Mouse (Mus musculus): ENCODE results near the gene Etnk2.

Gene Etnk2

DNA sequence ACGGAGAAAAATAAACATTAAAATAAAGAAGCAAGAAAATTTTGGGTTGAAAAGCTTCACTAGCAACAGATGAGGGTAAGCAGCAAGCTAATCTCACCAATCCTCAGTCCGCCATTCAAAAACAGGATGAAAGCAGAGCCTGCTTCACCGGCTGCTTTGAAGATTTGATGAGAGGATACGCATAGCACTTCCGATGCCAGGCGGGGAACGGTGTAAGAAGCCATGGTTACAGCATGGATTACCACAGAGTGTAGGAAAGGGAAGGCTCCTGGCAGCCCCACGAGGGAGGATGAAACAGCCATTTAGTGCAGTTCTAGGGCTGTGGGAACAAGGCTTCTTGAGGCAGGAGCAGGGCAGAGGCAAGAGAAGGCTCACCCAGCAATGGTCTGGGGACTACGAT lies 11.6 kb upstream of the Etnk2 start:
- DNase-seq (ENCODE audit: low spot score in 2 of 2): no peak

DNA sequence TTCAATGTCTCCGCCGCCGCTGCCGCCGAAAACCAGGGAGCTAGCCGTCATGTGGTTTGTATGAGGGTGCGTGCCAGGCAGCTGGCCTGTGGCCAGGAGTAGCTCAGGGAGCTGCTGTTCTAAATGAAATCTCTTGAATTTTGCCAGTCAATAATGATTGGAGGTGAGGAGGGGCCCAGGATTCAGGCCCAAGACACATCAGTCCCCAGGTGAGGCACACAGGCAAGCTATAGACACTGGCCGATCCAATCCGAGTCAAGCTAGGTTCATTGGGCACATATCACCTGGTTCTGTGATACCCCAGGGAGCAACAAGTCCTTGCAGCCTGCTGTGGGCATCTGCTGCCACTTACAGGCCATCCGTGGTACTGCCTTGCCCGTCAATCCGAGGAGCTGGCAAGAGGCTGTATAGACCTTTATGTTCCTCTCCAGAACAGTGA lies 10.0 kb upstream of the Etnk2 start:
- DNase-seq (ENCODE audit: low spot score in 2 of 2): peak; percentile 61 to 74

DNA sequence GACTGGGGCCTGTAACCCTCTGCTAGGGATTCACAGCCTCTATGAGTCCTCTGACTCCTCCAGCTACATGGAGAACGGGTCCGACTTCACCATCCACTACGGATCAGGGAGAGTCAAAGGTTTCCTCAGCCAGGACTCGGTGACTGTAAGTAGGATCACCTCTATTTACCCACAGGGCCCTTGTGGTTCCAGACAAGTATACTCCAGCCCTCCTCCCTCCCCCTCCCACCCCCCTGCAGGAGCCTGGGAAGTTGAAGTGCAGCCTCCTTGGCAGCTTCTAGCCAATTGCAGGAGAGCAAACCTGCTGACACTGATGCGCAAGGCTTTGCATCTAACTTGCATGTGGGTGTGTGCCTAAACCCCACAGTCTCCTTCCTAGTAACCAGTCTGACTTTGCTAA lies 7.9 kb upstream of the Etnk2 start:
- no peak for DNase-seq (ENCODE audit: low spot score in 2 of 2)

DNA sequence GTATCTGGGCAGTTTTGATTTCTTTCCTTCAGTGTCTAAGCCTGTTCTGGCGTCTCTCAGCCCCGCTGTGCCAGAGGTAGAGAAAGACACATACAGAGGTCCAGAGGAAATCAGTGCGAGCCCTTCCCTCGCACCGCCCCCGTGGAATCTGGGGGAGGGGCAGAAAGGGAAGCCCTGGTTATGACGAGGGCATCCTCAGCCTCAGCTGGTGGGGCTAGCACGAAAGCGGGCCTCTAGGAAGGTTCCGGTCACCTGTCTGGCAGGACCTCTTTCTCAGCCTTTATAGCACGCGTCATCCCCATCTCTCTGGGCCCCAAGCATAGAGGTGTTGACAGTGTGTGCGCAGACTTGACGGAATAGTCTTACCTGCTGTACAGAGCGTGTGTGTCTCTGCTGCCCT lies 7.5 kb upstream of the Etnk2 start:
- DNase-seq (ENCODE audit: low spot score in 2 of 2): no peak

DNA sequence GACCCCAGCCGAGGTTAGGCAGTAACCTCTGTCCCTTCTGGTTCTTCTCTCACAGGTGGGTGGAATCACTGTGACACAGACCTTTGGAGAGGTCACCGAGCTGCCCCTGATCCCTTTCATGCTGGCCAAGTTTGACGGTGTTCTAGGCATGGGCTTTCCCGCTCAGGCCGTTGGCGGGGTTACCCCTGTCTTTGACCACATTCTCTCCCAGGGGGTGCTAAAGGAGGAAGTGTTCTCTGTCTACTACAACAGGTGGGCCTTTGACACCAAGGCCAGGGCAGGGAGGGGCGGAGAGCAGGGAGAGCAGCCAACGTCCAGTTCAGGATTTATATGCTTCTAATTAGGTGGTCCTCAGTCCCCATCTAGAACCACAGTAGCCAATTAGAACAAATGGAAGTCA lies 7.0 kb upstream of the Etnk2 start:
- DNase-seq (ENCODE audit: low spot score in 2 of 2): no peak

DNA sequence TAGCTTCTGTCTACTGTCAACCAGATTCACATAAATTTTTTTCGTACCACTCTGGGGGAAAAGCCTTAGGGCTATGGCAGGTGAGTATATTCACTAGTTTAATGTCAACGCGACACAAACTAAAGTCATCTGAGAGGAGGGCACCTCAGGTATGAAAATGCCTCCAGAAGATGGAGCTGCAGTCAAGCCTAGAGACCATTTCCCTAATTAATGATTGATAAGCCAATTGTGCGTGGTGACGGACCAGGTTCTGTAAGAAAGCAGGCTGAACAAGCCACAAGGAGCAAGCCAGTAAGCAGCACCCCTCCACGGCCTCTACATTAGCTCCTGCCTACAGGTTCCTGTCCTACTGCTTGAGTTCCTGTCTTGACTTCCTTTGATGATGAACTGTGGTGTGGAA lies 2.4 kb upstream of the Etnk2 start:
- no peak for DNase-seq (ENCODE audit: low spot score in 2 of 2)

DNA sequence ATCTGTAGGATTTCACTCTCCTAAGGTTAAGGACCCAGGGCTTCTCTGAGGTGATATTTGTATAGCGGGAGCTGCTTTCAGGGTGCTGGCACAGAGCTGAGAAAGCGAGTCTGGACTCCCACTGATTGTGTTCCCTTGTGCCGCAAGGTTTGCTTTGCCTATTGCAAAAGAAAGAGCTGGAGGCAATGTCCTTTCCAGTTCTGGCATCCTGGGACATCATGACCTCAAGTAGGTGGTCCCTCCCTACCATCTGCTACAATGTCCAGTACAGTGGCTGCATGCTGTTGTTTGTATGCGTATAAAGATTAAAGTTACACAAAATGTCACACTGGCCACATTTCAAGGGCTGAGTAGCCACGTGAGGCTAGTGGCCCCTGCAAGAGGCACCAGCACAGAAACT lies 1.3 kb upstream of the Etnk2 start:
- DNase-seq (ENCODE audit: low spot score in 2 of 2): no peak

DNA sequence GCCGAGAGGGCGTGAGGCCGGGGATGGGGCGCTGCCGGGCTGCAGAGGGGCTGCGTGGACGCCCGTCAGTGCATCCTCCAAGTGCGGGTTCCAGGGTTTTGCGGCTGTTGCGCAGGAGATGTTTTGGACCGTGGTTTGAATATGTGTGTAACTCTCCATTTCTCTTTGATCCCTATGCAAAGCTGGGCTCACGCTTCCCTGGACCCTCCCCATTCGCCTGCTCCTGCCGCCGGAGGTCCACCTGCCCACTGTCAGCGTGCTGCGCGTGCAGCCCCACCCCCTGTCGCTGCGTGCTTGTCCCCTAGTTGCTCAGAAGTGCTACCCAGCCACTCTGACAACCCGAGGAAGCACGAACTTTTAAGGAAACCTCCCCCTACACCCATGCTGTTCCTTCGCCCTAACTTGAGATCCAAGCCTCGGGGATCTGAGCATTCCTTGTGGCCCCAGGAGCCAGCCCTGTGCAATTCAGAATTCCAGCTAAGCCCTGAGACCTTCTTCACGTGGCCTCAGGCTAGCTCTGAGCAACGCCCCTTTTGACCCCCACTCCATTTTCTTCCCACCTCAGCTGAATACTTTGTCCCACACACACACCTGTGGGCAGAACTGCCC lies 754 bp downstream of the Etnk2 start:
- DNase-seq (ENCODE audit: low spot score in 2 of 2): no peak

DNA sequence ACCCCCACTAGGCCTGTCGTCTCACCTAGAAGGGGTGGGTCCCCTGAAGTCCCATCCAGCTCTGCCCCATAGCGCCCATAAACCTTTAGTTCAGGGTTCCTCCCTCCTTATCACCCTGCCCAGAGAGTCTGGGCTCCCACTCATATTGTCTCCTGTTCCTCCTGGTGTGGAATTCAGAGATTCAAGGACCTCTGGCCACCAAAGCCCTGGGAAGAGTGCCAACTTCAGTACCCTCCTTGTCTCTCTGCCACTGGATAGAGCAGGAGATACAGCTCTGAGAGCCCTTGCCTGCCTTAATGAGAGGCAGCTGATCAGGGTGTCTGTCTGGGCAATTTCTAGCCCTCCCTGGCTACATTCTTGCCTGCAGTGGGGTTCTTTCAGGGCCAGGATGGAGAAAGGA lies 1.5 kb downstream of the Etnk2 start:
- no peak for DNase-seq (ENCODE audit: low spot score in 2 of 2)

DNA sequence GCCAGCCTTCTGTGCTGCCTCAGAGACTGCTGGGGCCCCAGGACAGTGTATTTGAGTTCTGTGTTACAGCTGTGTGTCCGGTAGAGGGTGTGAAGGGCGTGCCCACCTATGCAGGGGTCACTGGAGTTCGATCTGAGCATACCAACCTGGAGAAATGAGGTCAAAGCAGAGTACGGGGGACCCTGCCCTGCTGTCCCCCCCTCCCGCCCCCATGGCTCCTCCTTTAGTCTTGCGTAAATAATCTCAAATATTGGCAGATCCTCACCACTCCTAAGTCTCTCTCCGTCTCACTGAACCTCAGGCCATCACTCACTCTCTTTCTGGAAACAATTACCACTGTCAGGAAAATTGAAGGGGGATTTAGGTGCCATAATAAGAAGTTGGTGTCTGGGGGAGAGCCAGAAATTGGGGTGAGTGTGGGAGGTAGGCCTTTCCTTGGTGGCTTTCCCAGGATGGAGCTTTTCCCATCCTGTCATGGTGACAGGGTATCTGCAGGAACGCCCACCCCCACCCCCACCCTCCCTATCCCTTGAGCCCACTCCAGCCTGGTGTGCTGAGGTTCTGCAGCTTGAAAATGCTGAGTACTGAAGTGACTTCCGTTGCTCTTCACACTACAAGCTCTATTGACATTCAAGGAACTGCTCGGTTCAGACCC lies 3.7 kb downstream of the Etnk2 start:
- DNase-seq (ENCODE audit: low spot score in 2 of 2): no peak

DNA sequence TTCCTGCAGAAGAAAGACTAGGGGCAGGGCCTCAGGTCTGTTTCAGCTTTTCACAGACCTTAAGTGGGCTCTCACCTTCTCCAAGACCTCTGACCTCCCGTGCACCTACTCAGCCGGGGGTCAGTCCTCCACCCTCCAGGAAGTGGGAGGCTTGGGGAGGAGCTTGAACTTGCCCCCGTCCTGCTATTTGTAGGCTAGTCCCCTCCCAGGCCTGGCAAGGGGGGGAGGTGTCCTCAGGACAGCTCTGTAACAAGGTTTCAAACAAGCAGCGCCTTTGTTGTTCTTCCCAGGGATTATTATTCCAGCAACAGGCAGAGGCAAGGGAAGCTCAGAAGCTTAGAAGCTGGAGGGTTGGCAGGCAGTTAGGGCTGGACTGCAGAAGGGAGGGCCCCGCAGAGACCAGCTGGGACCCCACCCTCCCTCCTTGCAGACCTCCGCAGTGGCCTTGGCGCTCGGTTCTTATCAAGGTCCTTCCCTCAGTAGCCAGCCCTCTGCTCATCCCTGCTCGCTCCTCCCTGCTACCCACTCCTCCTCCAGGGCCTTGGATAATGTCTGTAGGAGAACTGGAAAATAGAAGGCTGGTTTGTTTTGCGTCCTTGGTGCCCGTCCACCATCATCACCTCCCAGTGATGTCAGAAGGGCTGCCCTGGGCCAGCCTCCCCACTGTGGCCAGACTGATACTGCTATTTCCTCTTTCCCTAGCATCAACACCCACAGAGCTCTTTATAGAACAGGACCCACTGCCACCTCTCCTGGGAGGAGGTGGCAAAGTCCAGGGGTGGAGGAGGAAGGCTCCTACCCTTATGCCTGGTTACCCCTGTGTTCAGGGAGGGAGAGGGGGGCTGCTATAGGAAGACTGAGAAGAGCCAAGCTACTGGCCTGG lies 4.5 kb downstream of the Etnk2 start:
- no peak for DNase-seq (ENCODE audit: low spot score in 2 of 2)

DNA sequence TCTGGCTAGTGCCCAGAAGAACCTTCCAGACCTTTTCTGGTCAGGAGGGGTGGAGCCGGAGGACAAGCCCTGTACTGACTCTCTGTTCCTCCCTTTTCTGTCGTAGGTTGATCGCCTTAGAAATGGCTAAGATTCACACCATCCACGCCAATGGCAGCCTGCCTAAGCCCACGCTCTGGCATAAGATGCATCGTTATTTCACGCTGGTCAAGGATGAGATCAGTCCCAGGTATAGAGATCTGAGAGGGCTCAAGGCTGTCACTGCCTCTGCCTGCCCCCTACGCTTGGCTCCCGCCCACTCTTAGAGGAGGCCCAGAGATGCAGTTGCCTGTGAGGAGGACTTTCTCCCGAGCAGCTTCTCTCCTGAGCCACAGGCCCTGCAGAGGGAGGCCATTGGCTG lies 5.3 kb downstream of the Etnk2 start:
- DNase-seq (ENCODE audit: low spot score in 2 of 2): no peak

DNA sequence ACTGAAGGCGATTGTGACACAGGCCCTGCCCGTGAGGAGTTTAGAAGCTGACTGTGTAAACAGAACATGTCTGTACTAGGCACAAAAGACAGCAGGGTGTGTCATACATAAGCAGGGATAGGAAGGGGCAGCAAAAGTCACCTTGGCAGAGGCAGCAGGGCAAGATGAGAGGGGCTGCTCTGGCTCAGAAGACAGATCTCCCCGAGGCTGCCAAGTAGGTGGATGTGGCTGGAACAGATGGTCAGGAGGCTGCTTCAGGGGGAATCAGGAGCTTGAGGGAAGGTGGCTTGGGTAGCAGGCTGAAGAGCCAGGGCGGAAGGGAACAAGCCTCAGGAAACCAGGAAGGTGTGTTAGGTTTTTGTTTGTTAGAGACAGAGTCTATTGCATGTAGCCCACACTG lies 7.0 kb downstream of the Etnk2 start:
- DNase-seq (ENCODE audit: low spot score in 2 of 2): no peak

DNA sequence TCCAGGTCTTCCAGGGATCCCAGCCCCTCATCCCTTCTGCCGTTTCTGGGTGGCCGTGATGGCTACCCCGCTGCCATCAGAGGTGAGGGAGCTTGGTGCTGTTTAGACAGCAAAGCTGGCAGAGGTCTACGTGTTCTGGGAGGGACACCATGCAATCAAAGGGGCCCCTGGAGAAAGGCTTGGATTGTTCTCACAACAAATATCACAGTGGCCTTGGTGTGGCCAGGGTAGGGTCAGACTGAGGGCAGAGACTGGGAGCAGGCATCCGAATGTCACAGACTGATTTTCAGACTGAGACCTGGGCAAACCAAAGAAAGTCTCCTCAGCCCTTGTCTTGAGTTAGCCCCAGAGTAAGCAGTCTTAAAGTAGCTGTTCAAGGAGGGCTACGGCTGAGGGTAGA lies 8.1 kb downstream of the Etnk2 start:
- DNase-seq (ENCODE audit: low spot score in 2 of 2): no peak

DNA sequence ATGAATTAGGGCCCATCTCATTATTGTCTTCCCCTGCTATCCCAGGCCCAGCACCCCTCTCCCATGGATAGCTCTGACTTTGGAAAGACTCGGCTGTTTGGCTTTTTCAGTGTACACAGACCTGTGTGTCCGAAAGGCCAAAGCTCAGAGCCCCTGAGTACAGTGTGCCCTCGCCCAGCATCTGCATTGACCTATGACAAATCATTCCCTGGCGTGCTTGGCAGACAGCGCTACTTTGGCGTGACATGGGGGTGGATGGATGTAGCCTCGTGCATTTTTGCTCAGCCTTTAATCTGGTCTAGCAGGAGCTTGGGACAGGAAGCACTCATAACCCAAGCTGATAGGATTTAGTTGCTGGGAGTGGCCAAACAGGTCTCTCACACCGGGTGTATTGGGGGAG lies 8.7 kb downstream of the Etnk2 start:
- DNase-seq (ENCODE audit: low spot score in 2 of 2): no peak

DNA sequence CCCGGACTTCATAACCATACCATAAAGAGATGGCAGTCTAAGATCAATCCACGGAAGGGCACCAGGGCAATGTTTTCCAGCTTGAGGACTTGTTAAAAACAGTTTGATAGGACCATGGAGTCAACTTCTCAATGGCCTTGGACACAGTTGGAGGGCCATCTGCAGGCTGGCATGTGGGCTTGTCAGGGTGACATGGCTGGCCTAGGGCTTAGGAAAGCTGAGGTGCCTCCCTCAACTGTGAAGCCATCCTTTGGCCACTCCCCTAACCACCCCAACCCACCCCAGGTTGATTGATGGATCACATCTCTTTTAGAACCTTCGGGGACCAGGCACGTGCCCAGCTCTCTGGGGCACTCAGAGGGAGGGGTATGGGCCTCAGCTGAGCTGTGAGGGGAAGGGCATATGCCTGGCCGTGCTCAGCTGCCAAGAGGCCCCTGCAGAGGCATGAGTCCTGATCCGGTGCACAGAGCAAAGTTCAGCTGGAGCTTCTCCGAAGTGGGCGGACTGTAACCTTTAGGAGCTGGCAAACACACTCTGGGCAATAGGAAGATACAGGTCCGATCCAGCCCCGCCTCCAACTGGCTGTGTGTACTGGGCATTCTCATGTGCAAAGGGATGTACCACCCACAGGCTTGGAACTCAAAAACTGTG lies 12.4 kb downstream of the Etnk2 start:
- DNase-seq (ENCODE audit: low spot score in 2 of 2): no peak

DNA sequence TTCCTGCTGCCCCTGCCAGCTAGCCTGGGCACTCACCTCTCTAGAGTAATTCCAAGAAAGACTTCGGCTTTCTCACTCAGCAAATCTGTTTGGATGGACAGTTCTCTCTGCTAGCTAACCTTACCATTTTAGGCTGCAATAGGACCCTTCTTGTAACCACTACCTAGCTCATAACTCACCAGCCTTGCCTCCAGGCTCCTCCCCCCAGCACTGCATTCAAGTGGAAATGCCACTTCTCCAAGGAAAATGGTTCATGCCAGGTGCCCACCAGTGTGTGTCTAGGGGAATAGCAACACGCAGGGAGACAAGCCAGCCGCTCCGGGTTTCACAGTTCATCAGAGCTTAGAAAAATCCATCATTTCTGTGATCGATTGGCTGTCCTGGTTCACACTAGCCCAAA lies 14.2 kb downstream of the Etnk2 start:
- DNase-seq (ENCODE audit: low spot score in 2 of 2): no peak

DNA sequence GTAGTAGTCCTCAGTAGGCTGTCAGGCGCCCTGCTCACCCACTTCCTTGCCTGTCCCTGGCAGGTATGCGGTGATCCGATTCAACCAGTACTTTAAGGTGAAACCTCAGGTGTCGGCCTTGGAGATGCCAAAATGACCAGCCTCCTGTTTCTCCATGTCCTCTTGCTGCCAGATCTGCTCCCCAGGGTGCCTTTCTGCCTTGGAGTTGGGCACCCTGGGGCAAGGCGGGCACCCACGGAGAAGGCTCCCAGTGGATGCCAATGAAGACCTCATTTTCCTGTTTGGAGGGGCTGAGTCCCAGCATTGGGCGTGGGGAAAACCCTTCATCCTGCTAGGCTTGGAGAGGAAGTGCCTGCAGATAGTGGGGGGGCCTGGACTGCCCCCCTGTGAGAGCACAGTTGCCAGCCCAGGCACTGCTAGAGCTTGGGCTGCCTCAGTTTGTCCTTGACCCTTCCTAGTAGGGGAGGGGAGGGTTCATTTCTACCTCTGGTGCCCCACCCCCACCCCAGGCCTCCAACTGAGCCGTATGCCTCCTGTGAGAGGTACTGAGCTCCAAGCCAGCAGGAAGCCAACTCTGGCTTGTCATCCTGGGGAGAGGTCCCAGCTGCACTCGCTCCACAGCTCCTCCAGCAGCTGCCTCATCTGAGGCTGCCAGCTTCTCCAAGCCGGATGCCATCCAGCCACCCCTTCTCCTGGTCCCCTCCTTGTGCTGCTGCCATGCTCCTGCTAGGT lies 16.0 kb downstream of the Etnk2 start:
- DNase-seq (ENCODE audit: low spot score in 2 of 2): no peak

DNA sequence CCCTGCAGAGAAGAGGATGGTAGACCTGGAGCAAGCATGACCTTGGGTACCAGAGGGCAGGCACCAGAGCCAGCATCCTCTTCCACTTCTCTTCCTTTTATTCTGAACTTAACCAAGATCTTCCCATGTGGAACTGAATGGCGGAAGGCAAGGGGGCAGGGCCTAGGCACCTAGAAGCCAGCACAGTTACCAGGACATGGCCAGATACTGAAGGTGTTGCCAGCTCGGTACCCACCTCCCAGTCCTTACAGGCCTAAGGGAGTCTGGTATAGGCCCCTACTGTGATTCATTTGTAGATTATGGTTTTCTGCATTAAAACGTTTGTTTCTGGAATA lies 16.6 kb downstream of the Etnk2 start:
- no peak for DNase-seq (ENCODE audit: low spot score in 2 of 2)

DNA sequence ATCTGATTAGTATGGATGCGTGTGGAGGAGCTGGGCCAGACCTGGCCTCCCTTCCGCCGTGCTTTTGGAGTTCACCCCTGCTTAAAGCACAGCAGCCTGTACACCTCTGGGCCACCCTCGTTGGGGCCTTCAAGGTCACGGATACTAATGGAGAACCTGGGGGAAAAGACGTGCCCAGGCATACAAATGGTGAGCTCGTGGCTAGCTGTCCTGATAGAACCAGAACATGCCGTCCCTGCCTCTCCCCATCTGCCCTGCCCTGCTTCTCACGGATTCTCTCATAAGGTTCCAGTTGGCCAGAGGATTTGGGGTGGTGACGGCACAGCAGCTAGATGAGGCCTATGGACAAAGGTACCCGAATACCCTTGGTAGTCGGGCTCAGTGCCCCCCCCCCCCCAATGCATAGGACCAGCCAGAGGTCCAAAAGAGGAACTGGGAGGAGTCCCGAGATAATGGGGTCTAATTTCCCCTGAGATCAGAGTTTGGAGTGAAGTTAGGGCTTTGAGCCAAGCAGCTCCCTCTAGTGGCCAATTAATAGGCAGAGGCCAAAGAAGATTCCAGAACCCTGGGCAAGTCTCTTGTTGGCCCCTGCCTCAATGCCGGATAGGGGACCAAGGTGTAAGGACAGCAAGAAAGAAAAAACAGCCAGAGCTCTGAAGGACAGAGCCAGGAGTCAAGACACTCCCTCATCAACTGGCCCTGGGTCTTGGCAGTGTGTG lies 17.1 kb downstream of the Etnk2 start:
- peak in 1 of 2 experiments; percentile 52 for DNase-seq (ENCODE audit: low spot score in 2 of 2)

DNA sequence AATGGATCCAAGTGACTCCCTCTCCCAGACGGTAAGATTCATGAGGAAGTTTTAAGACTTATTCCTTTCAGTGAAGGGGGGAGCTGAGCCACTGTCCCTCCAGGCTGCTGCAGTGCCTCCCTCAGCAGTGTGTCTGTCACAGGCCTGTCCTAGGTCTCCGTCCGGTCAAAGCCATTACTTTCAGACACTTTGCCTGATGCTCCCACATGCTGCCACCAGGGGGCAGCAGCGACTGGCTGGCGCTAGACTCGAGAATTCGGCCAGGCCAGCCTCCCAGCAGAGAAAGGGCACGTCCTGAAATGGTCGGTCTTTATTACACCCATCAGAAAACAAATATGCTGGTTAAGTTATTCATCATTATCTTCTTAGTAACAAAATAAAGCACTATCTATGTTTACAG lies 18.6 kb downstream of the Etnk2 start:
- DNase-seq (ENCODE audit: low spot score in 2 of 2): peak in 1 of 2 experiments; percentile 32

Data from thymus, postnatal 10 days (tissue).